Mouse (Mus musculus): ENCODE measurements around the gene Fgd3. TPM values are rescaled to one million over a fixed set of nuclear protein-coding genes. Genes with fewer than 3 reads are reported as not detected.

Fgd3 gene
- 1 to 10 TPM; 6.6 to 7.8 TPM for total RNA-seq (2021)

- intact Hi-C loops (cut with DNase I), result no loop called here
- DNase-seq (ENCODE audit: low spot score in 2 of 2), result peak; percentile 59 to 63
Observed at GRCm38 (mm10) chr13:49320040-49320439, at the start of gene Fgd3. Gene Fgd3, minus strand, starts transcription at chr13:49320311.

DNA sequence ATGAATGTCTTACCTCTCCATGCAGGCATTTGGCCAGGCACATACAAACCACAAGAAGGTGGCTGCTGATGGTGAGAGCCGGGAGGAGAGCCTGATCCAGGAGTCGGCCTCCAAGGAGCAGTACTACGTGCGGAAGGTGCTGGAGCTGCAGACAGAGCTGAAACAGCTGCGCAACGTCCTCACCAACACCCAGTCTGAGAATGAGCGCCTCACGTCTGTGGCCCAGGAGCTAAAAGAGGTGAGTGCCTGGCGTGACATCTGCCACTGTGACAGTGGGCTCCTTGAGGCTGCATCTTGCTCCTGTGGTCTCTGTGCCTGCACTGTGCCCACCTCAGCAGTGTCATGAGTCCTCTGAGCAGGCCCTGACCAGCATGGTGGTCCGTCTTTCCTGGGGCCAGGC lies 49.3 kb upstream of the Fgd3 start:
- no peak for DNase-seq (ENCODE audit: low spot score in 2 of 2)
- intact Hi-C loops (cut with DNase I), result no loop called here

GRCm38 (mm10) chr13:49367657-49368440 lies 47.7 kb upstream of the Fgd3 start:
- DNase-seq (ENCODE audit: low spot score in 2 of 2), result no peak
- intact Hi-C loops (cut with DNase I), result no loop called here

DNA sequence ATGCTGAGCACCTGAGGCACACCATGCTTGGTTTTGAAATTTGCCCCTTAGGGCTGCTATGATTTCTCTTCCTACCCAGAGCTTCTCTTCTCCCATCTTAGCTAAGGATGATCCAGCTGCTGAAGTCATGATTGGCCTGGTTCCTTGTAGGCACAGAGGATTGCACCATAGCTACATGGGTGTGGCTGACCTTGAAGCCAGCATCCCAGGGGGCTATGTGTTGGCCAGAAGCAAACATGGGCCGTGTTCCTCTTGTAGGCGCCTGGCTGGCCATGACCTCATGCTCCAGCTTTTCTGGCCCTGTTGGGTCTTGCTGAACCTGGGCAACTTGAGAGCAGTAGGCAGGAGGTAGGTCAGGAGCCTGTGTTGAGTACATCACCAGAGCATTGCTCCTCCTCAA lies 44.6 kb upstream of the Fgd3 start:
- no peak for DNase-seq (ENCODE audit: low spot score in 2 of 2)
- intact Hi-C loops (cut with DNase I), result no loop called here

GRCm38 (mm10) chr13:49362804-49363203 lies 42.7 kb upstream of the Fgd3 start:
- DNase-seq (ENCODE audit: low spot score in 2 of 2), result no peak
- intact Hi-C loops (cut with DNase I), result no loop called here

- no peak for DNase-seq (ENCODE audit: low spot score in 2 of 2)
- intact Hi-C loops (cut with DNase I), result no loop called here
Observed at GRCm38 (mm10) chr13:49362364-49362763, 42.3 kb upstream of the Fgd3 start.

DNA sequence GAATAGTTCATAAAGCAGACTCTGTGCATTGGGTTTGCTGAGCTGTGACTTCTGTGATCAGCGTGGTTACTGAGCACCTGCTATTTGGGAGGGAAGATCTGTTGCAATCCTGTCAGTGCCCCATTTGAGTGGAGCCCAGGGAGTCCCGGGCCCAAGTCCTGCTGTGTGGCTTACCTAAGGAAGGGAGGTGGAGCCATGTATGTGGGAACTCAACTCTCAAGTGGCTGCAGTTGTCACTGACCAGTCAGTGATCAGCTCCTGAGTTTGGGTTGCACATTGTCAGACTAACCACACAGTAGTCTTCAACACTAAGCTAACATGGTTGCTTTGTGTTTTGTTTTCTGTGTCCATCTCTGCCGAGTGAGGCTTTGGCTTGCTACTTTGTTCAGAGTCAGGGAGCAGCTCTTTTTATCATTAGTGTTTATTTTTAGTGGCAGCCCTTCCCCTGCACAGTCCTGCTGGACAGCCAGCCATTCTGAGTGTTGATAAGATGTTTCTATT lies 40.8 kb upstream of the Fgd3 start:
- DNase-seq (ENCODE audit: low spot score in 2 of 2), result no peak
- intact Hi-C loops (cut with DNase I), result no loop called here

- no peak for DNase-seq (ENCODE audit: low spot score in 2 of 2)
- intact Hi-C loops (cut with DNase I), result no loop called here
Observed at GRCm38 (mm10) chr13:49358184-49358583, 38.1 kb upstream of the Fgd3 start.

DNA sequence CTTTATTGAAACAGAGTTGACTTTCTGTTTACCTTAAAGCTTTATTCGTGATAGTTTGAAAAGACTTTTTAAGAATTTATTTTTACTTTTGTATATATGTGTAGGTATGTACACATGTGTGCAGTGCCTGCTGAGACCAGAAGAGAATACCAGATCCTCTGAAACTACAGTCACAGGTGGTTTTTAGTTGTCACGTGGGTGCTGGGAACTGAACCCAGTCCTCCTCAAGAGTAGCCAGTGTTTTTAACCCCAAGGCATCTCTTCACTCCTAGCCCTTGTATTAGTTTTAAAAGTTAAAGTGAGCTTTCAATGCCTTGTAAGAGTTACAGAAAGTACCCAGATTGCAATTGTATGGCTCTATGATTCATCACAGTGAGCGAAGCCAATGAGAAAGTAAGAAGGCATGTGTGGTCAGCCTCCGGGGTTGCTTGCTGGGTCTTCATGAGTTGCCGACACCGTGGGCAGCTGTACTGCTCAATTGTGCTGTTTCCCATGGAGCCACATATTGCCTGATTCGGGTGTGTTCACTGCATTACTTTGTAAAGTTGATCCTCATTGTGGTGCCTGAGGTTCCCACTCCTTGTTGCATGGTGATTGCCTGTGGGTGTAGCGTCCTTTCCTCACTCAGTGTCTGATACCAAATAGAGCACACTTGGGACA lies 37.4 kb upstream of the Fgd3 start:
- DNase-seq (ENCODE audit: low spot score in 2 of 2), result no peak
- intact Hi-C loops (cut with DNase I), result no loop called here

GRCm38 (mm10) chr13:49356090-49356489 lies 36.0 kb upstream of the Fgd3 start:
- intact Hi-C loops (cut with DNase I), result no loop called here
- no peak for DNase-seq (ENCODE audit: low spot score in 2 of 2)

DNA sequence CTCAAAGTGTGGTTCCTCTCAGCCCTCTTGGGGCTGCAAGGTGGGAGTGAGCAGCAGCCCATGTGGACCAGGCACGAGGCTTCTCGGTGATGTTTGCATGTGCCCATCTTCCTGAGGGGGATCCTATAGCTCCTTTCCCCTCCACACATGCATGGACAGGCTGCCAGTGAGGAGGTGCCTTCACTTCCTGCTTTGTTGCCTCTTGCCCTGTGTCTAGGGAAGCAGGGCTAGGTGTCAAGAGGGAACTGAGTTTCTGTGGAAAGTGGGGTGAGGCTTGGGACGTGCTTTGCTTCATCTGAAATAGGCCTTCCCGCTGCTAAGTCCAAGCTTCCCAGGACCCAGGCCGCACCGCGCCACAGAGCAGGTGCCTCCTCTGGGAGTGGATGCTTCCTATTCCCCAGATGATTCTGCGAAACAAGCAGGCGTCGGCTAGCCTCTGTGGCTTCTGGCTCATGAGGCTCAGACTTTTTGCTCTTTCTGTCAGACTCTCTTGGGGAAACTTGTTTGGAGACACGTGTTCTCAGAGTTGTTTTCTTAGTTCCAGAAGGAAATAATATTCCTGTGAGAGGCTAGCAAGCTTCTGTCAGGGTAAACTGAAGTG lies 35.5 kb upstream of the Fgd3 start:
- intact Hi-C loops (cut with DNase I), result no loop called here
- DNase-seq (ENCODE audit: low spot score in 2 of 2), result no peak

- peak; percentile 43 to 49 for DNase-seq (ENCODE audit: low spot score in 2 of 2)
Observed at GRCm38 (mm10) chr13:49353991-49354507, 33.9 kb upstream of the Fgd3 start.

GRCm38 (mm10) chr13:49353422-49353821 lies 33.3 kb upstream of the Fgd3 start:
- intact Hi-C loops (cut with DNase I), result no loop called here
- no peak for DNase-seq (ENCODE audit: low spot score in 2 of 2)

More at GRCm38 (mm10) chr13:49353991-49354507, 33.9 kb upstream of the Fgd3 start:
- intact Hi-C loops (cut with DNase I), result no loop called here

- intact Hi-C loops (cut with DNase I), result no loop called here
- no peak for DNase-seq (ENCODE audit: low spot score in 2 of 2)
Observed at GRCm38 (mm10) chr13:49352581-49353159, 32.6 kb upstream of the Fgd3 start.

GRCm38 (mm10) chr13:49349836-49350505 lies 29.9 kb upstream of the Fgd3 start:
- no peak for DNase-seq (ENCODE audit: low spot score in 2 of 2)
- intact Hi-C loops (cut with DNase I), result no loop called here

DNA sequence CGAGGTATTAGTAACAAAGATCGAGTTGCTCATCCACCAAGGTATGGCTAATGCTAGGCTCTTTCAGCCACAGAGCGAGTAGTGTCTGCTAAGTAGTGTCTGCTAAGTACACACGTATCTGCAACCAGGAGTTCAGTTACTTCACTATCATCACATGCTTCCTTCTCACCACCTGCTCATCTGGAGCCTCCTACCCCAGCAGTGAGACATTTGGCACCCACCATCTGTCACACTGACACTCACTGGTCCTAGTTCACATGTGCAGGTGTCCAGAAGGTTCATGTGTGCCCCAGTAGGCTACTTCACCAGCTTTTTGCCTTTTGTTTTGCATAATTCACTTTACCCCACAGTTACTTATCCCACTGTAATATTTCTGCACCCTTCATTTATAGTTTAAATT lies 29.2 kb upstream of the Fgd3 start:
- no peak for DNase-seq (ENCODE audit: low spot score in 2 of 2)
- intact Hi-C loops (cut with DNase I), result no loop called here

- DNase-seq (ENCODE audit: low spot score in 2 of 2), result no peak
- intact Hi-C loops (cut with DNase I), result no loop called here
Observed at GRCm38 (mm10) chr13:49348522-49348921, 28.4 kb upstream of the Fgd3 start.

DNA sequence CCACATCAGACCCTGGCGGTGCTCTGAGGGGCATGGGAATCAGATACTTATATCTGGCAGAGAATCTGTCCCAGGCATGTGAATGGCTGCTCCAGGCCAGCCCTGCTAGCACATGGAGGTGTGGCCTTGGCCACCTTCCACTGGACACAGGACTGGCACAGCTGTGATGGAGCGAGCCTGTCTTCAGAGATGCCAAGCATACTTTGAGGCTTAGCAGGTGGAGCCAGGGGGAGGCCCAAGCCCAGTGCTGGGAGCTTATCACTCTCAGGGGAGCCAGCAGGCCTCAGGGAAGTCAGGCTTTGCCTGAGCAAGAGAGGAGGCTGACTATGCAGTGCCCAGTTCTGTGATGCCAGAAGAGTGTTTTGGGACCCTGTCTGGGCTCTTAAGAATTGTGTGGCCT lies 25.4 kb upstream of the Fgd3 start:
- intact Hi-C loops (cut with DNase I), result no loop called here
- no peak for DNase-seq (ENCODE audit: low spot score in 2 of 2)

DNA sequence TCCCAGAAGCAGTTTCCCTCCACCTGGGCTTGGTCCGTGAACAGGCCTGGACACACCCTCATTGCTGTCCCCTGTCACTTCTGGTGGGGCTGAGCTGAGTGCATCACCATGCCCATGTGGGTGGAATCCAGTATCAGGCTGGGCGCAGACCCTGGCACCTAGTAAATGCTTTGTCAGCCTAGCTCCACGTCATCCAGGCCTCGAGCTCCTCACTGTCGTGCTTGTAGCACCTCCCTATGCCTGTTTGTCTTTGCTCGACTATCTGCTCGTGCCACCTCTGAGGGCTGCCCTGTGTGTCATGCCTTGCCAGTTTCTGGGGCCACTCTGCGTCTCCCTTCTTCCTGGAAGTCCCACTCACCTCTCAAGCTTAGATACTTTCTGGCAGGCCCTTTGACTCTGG lies 24.5 kb upstream of the Fgd3 start:
- DNase-seq (ENCODE audit: low spot score in 2 of 2), result no peak
- intact Hi-C loops (cut with DNase I), result loop anchor here (5.0 kb wide), 1 partner anchor 78 kb away; the partner anchor contains the start of gene Ippk

Measured in left cerebral cortex, postnatal 36 days (tissue).